Mouse (Mus musculus) thymus, postnatal 4 days (tissue): Measurements from ENCODE around the gene Caml.
"Not testable (repeated sequence)": the region's sequence is repeated elsewhere in the genome, so short reads cannot be mapped to it uniquely, and the experiment has no call there.

ENCODE experiments used
- DNase-seq: peaks from one replicate; pipeline ENCODE4 v3.0.0; 2021

The Caml gene

GRCm38 (mm10) chr13:55622649-55623541 is at the start of gene Caml:
TSS of gene Caml (plus strand) at chr13:55623005.
- peak; percentile 89 for DNase-seq

GRCm38 (mm10) chr13:55573432-55573831 is 49.4 kb upstream of the Caml start, which contains the start of gene Tmed9:
TSS of gene Tmed9 (plus strand) at chr13:55573732.
- no peak for DNase-seq

- DNase-seq = no peak
Observed at GRCm38 (mm10) chr13:55574321-55574720, 48.5 kb upstream of the Caml start.

GRCm38 (mm10) chr13:55575932-55576331 is 46.9 kb upstream of the Caml start:
- DNase-seq = peak; percentile 56

- DNase-seq = not testable (repeated sequence)
Observed at GRCm38 (mm10) chr13:55576872-55577271, 45.9 kb upstream of the Caml start.

GRCm38 (mm10) chr13:55578086-55578485 is 44.7 kb upstream of the Caml start:
- no peak for DNase-seq

- no peak for DNase-seq
Observed at GRCm38 (mm10) chr13:55591961-55592490, 30.8 kb upstream of the Caml start.

GRCm38 (mm10) chr13:55592512-55593253 is 30.1 kb upstream of the Caml start:
- DNase-seq = peak; percentile 98

- no peak for DNase-seq
Observed at GRCm38 (mm10) chr13:55593254-55593747, 29.5 kb upstream of the Caml start.

GRCm38 (mm10) chr13:55595375-55595774 is 27.4 kb upstream of the Caml start:
- DNase-seq = no peak

- no peak for DNase-seq
Observed at GRCm38 (mm10) chr13:55596802-55597201, 26.0 kb upstream of the Caml start.

- peak; percentile 85 for DNase-seq
Observed at GRCm38 (mm10) chr13:55599566-55600540, 23.0 kb upstream of the Caml start, which contains the start of gene B4galt7. TSS of gene B4galt7 (plus strand) at chr13:55599896.

GRCm38 (mm10) chr13:55600657-55601056 is 22.1 kb upstream of the Caml start:
- peak; percentile 41 for DNase-seq

- DNase-seq = peak; percentile 94
Observed at GRCm38 (mm10) chr13:55601611-55602010, 21.2 kb upstream of the Caml start.

- no peak for DNase-seq
Observed at GRCm38 (mm10) chr13:55604606-55605005, 18.2 kb upstream of the Caml start.

- DNase-seq = no peak
Observed at GRCm38 (mm10) chr13:55606899-55607623, 15.7 kb upstream of the Caml start.

- DNase-seq = no peak
Observed at GRCm38 (mm10) chr13:55607624-55608006, 15.2 kb upstream of the Caml start.

GRCm38 (mm10) chr13:55611996-55612395 is 10.8 kb upstream of the Caml start:
- no peak for DNase-seq

- no peak for DNase-seq
Observed at GRCm38 (mm10) chr13:55613471-55613870, 9.3 kb upstream of the Caml start.

- no peak for DNase-seq
Observed at GRCm38 (mm10) chr13:55619328-55619727, 3.5 kb upstream of the Caml start.

GRCm38 (mm10) chr13:55620275-55620674 is 2.5 kb upstream of the Caml start:
- DNase-seq = no peak
